Mouse (Mus musculus) forebrain, postnatal 0 days (tissue): ENCODE measurements at regions not wholly inside any gene's neighbourhood (a gene's known extent, or its start where the extent isn't known, plus 50 kb on each side); places are given as distances from the start of the nearest gene placed in this dataset.

Experiments used
- ATAC-seq: fragments of 200-750 bp; cut with Nextera tagmentation; 2 replicates; pipeline ENCODE4 v1.8.0; 2017; ENCODE audit warnings: mild to moderate bottlenecking, moderate library complexity
- DNase-seq: peaks from one replicate; pipeline ENCODE4 v3.0.0-alpha.2; 2015
- H3K27ac ChIP-seq: fragments of 300-500 bp; sonication (generic); 2 replicates; pipeline ENCODE4 v1.5.1; 2014; ENCODE audit warnings: low read depth, mild to moderate bottlenecking, antibody characterized with exemption, low read length, moderate library complexity, mixed read lengths
- H3K27me3 ChIP-seq: fragments of 300-500 bp; sonication (generic); 2 replicates; pipeline ENCODE4 v1.6.1; 2014; ENCODE audit warnings: mild to moderate bottlenecking, low read length, mixed read lengths; ENCODE audit not compliant: insufficient read depth
- H3K36me3 ChIP-seq: fragments of 300-500 bp; sonication (generic); 2 replicates; pipeline ENCODE4 v1.6.1; 2014; ENCODE audit warnings: mild to moderate bottlenecking, moderate library complexity; ENCODE audit not compliant: insufficient read depth
- H3K4me1 ChIP-seq: fragments of 300-500 bp; sonication (generic); 2 replicates; pipeline ENCODE4 v1.6.1; 2014; ENCODE audit warnings: antibody characterized with exemption; ENCODE audit not compliant: insufficient read depth
- H3K4me2 ChIP-seq: fragments of 300-500 bp; sonication (generic); 2 replicates; pipeline ENCODE4 v1.6.1; 2014; ENCODE audit warnings: low read depth, mild to moderate bottlenecking, moderate library complexity
- H3K4me3 ChIP-seq: fragments of 300-500 bp; sonication (generic); 2 replicates; pipeline ENCODE4 v1.5.1; 2014; ENCODE audit warnings: low read depth, low read length, mixed read lengths
- H3K9ac ChIP-seq: fragments of 300-500 bp; sonication (generic); 2 replicates; pipeline ENCODE4 v1.6.1; 2014; ENCODE audit warnings: mild to moderate bottlenecking
- H3K9me3 ChIP-seq: fragments of 300-500 bp; sonication (generic); 2 replicates; pipeline ENCODE4 v1.6.1; 2016; ENCODE audit warnings: low read length
- CTCF ChIP-seq: sonication (generic); IDR thresholded peaks from 2 replicates; pipeline ENCODE4 v1.5.1; 2016; ENCODE audit warnings: antibody characterized with exemption, control low read depth, low read depth
- WGBS: fragments of 180-500 bp; shearing (Covaris S2); extraction: QIAGEN DNeasy Blood & Tissue Kit; methylation state at CpG from one replicate; pipeline ENCODE4 v1.1.7; 2014; 5-methylcytosine and 5-hydroxymethylcytosine counted together

DNA sequence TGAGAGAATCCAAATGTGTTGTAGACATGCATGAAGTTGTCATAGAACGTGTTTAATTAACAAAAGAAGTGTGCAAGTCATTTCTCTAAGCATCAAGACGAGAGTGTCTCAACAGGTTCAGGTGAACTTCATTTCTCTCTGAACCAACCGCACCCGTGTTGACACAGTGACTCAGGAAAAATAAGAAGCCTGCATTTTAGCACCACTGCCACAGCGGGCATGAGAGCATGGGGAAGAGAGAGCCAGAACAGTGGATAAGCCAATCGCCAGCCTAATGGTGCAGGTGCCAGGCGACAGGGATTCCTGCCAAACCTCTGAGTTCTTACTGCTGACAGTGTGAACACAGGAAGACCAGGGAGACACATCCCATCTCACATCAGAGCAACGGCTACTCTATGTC, 100.1 kb downstream of the Tbx4 start:
- TF ChIP-seq CTCF = no peak
- Histone ChIP-seq H3K4me2 (no peak overlapping the region), H3K36me3 (no peaks in the 10 kb centered on the region), H3K4me1 (no peaks in the 10 kb centered on the region), H3K9ac (no peak overlapping the region), H3K27ac (no peak overlapping the region), H3K4me3 (no peak overlapping the region), H3K27me3 (peaks cover 5% of the 10 kb centered on the region; the same call in 1 of the 2 replicates), H3K9me3 (no peaks in the 10 kb centered on the region)
- WGBS = 84% methylated on average over 8 of the region's 8 CpGs
- no peak for DNase-seq
- no peak for ATAC-seq

GRCm38 (mm10) chr11:85987181-85987580, 101.0 kb downstream of the Tbx4 start:
- Histone ChIP-seq H3K4me1 (no peaks in the 10 kb centered on the region), H3K9me3 (no peaks in the 10 kb centered on the region), H3K4me3 (no peak overlapping the region), H3K27me3 (peaks cover 5% of the 10 kb centered on the region; the same call in 1 of the 2 replicates), H3K4me2 (no peak overlapping the region), H3K27ac (no peak overlapping the region), H3K9ac (no peak overlapping the region), H3K36me3 (no peaks in the 10 kb centered on the region)
- TF ChIP-seq CTCF = no peak
- ATAC-seq (no peak), DNase-seq (no peak)
- WGBS = 93% methylated on average over 2 of the region's 2 CpGs

DNA sequence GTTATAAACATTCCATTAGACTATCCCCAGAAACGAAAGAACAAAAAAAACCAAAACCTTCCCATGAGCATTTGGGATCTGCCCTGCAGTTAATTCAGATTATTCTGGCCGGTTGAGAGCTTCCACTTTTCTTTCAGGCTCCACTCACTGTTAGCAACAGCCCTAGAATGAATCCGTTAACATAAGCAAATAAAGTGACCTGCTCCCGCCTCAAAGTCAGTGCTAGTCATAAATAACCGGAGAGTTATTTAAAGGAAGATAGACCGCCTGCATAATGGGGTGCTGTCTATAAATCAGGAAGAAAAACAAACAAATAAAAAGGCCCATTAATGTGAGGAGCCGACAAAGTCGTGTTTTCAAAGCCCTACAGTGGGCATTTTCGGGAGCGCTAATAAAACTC, 103.3 kb downstream of the Tbx4 start:
- no peak overlapping the region for H3K27ac ChIP-seq
- no peak for TF ChIP-seq CTCF
- no peaks in the 10 kb centered on the region for H3K9me3 ChIP-seq
- 7% methylated on average over 10 of the region's 10 CpGs for WGBS
- peak overlapping the region; percentile 11; the same call in 1 of the 2 replicates for H3K4me3 ChIP-seq
- DNase-seq = no peak
- no peaks in the 10 kb centered on the region for H3K4me1 ChIP-seq
- no peak overlapping the region for H3K9ac ChIP-seq
- peaks cover 5% of the 10 kb centered on the region; the same call in 1 of the 2 replicates for H3K27me3 ChIP-seq
- no peaks in the 10 kb centered on the region for H3K36me3 ChIP-seq
- H3K4me2 ChIP-seq = peak overlapping the region; percentile 31
- no peak for ATAC-seq

DNA sequence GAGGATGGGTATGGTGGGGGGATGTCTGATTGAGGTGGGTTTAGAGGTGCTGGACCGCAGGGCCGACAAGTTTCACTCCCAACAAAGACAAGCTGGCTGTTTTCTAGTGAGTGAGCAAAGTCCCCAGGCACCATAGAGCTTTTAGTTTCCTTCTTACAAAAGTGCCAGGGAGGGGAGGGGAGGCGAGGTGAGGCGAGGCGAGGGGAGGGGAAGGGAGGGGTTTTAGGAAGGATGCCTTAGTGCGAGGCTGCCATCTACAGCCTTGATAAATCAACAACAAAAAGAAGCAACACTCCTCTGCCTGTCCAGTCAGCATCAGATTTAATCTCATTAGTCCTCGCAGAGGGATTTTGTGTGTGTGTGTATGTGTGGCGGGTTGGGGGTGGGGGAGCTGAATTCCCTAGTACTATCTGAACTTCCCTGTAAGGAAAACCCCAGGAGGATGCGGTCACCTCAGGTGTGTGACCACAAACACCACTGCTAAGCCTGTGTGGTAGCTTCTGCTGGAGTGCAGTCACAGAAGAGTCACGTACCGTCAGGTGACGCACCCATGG, 103.8 kb downstream of the Tbx4 start:
- 14% methylated on average over 11 of the region's 12 CpGs for WGBS
- H3K9ac ChIP-seq = no peak overlapping the region
- no peaks in the 10 kb centered on the region for H3K9me3 ChIP-seq
- peaks cover 5% of the 10 kb centered on the region; the same call in 1 of the 2 replicates for H3K27me3 ChIP-seq
- peak overlapping the region; percentile 31 for H3K4me2 ChIP-seq
- DNase-seq = peak; percentile 23
- ATAC-seq = peak; percentile 38; the same call in 1 of the 2 replicates
- 0 out of 2 replicates have a peak, but pooled peaks cover 4% of the 10 kb centered on the region for H3K4me1 ChIP-seq
- no peak overlapping the region for H3K27ac ChIP-seq
- peak overlapping the region; percentile 11; the same call in 1 of the 2 replicates for H3K4me3 ChIP-seq
- no peaks in the 10 kb centered on the region for H3K36me3 ChIP-seq
- peak; percentile 27; the same call in 1 of the 2 replicates for TF ChIP-seq CTCF

- Histone ChIP-seq H3K36me3 (no peaks in the 10 kb centered on the region), H3K27ac (peak overlapping the region; percentile 37; the same call in 1 of the 2 replicates), H3K4me2 (peak overlapping the region; percentile 59), H3K27me3 (no peaks in the 10 kb centered on the region), H3K9ac (peak overlapping the region; percentile 51), H3K4me1 (0 out of 2 replicates have a peak, but pooled peaks cover 4% of the 10 kb centered on the region), H3K9me3 (no peaks in the 10 kb centered on the region), H3K4me3 (peak overlapping the region; percentile 40)
- DNase-seq = peak; percentile 78
- WGBS = 15% methylated on average over 29 of the region's 29 CpGs
- ATAC-seq = peak; percentile 79
- peak; percentile 48 for TF ChIP-seq CTCF
These were observed 109.3 kb downstream of the Tbx4 start for GRCm38 (mm10) chr11:85995318-85996095.

DNA sequence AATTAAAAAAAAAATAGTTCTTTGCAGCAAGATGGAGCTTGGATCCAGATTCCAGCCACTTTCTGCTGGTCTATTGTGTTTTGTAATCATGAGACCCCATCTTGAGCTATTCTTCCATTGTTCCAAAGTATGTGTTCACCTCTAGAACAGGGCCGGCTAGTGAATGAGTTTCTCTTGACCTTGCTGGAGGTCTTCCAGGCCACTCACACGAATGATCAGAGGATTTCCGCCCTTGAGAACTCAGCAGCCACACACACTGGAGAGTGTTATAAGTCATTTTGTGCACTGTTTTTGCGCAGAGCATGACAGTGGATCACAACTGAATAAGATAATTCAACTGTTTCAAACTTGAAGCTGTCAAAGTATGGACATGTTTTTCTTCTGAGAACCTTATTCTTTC, 110.5 kb downstream of the Tbx4 start:
- DNase-seq = no peak
- Histone ChIP-seq H3K27me3 (no peaks in the 10 kb centered on the region), H3K36me3 (no peaks in the 10 kb centered on the region), H3K27ac (no peak overlapping the region), H3K4me1 (0 out of 2 replicates have a peak, but pooled peaks cover 4% of the 10 kb centered on the region), H3K4me2 (no peak overlapping the region), H3K4me3 (no peak overlapping the region), H3K9ac (no peak overlapping the region), H3K9me3 (no peaks in the 10 kb centered on the region)
- no peak for ATAC-seq
- TF ChIP-seq CTCF = no peak
- 68% methylated on average over 4 of the region's 4 CpGs for WGBS

- WGBS = 48% methylated on average over 7 of the region's 7 CpGs
- no peak overlapping the region for H3K9ac ChIP-seq
- no peaks in the 10 kb centered on the region for H3K27me3 ChIP-seq
- no peak overlapping the region for H3K4me3 ChIP-seq
- no peaks in the 10 kb centered on the region for H3K36me3 ChIP-seq
- DNase-seq (no peak), ATAC-seq (no peak)
- no peak overlapping the region for H3K27ac ChIP-seq
- TF ChIP-seq CTCF = no peak
- H3K4me1 ChIP-seq = no peaks in the 10 kb centered on the region
- H3K4me2 ChIP-seq = no peak overlapping the region
- H3K9me3 ChIP-seq = no peaks in the 10 kb centered on the region
These were observed 117.1 kb downstream of the Tbx4 start for GRCm38 (mm10) chr11:86003341-86003740.
